Mouse (Mus musculus): ENCODE results near the gene Slc25a18. TPM values are rescaled to one million over a fixed set of nuclear protein-coding genes. Genes with fewer than 3 reads are reported as not detected.

Slc25a18 gene
- polyA plus RNA-seq (2015; fragmentation: Nextera tagmentation; extraction: Ambion mirVana) = 0.56 and 0.65 TPM in 2 replicates

DNA sequence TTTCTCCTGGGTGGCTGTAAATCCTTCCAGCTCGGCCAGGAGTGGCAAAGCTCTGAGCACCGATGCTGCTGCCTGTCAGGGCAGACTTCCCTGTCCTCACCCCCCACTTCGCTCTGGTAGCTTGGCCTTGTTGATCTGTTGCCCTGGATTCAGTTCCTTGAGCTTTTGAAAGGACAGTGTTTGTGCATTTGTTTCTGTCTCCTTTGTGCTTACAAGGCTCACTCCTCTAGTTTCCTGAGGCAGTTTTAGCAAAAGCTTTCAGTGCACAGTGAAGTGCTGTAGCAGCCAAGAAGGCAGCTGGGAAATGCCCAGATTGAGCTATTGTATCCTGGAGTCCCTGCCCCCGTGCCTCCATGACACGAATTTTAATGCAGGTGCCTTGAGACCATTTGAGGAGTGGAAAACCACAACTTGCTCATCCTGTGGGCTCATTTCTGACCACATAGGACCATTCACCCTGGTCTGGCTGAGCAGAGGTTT, at the start of gene Slc25a18:
Slc25a18 (plus strand) TSS at position 430 of the 480 bp plus-strand sequence.
- Histone ChIP-seq H3K4me2 (no peak within 1 kb of the TSS), H3K9me3 (no peaks in the 10 kb centered on the region), H3K27ac (no peak within 1 kb of the TSS), H3K27me3 (no peaks in the 10 kb centered on the region), H3K4me1 (0 out of 2 replicates have a peak, but pooled peaks cover 6% of the 10 kb centered on the region), H3K4me3 (no peak within 1 kb of the TSS), H3K36me3 (no peaks in the 10 kb centered on the region), H3K9ac (no peak within 1 kb of the TSS)
- no peak for ATAC-seq (ENCODE audit: insufficient number of reproducible peaks, low FRiP score, low TSS enrichment, low read depth)
- 78% methylated on average over 5 of the region's 5 CpGs for WGBS

- no peak overlapping the region for H3K27ac ChIP-seq
- H3K4me3 ChIP-seq = no peak overlapping the region
- no peak overlapping the region for H3K4me2 ChIP-seq
- no peaks in the 10 kb centered on the region for H3K9me3 ChIP-seq
- no peaks in the 10 kb centered on the region for H3K27me3 ChIP-seq
- ATAC-seq (ENCODE audit: insufficient number of reproducible peaks, low FRiP score, low TSS enrichment, low read depth) = no peak
- 34% methylated on average over 2 of the region's 2 CpGs for WGBS
- H3K9ac ChIP-seq = no peak overlapping the region
- H3K4me1 ChIP-seq = no peaks in the 10 kb centered on the region
- H3K36me3 ChIP-seq = no peaks in the 10 kb centered on the region
These were observed 47.4 kb upstream of the Slc25a18 start for GRCm38 (mm10) chr6:120725986-120726385.

DNA sequence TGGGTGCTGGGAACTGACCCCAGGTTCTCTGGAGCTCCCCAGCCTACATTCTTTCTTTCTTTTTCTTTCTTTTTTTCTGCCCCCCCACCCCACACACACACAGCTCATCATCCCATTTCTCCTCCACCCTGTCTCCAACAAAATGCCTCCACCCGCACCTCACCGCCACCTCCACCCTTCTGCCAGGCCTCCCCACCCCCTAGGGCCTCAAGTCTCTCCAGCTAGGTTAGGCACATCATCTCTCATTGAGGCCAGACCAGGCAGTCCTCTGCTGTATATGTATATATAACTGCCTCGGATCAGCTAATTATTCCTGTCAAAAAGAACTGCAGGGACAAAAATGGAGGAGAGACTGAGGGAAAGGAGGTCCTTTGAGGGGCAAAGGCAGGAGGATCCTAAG, 37.4 kb upstream of the Slc25a18 start:
- no peaks in the 10 kb centered on the region for H3K27me3 ChIP-seq
- no peak overlapping the region for H3K27ac ChIP-seq
- no peak overlapping the region for H3K4me3 ChIP-seq
- no peak for ATAC-seq (ENCODE audit: insufficient number of reproducible peaks, low FRiP score, low TSS enrichment, low read depth)
- no peak overlapping the region for H3K9ac ChIP-seq
- no peaks in the 10 kb centered on the region for H3K9me3 ChIP-seq
- no peak overlapping the region for H3K4me2 ChIP-seq
- H3K36me3 ChIP-seq = no peaks in the 10 kb centered on the region
- 72% methylated on average over 3 of the region's 3 CpGs for WGBS
- no peaks in the 10 kb centered on the region for H3K4me1 ChIP-seq

DNA sequence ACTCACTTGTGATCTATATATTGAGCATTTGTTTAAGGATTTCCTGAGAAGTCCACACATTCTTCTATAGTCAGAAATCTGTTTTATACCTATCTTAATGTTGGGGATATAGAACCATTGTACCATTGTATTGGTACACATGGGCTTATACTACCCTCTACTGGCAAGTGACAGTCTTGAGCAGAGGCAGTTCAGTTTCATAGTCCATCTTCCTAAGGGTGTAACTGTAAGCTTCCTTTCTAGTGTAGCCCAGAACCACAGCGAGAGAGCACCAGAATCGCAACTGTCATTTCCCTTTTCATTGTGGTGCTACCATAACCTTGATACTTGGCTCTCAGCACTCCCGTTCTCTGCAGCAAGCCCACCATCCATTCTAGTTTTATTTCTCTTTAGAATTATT, 36.8 kb upstream of the Slc25a18 start:
- Histone ChIP-seq H3K9ac (no peak overlapping the region), H3K4me3 (no peak overlapping the region), H3K9me3 (no peaks in the 10 kb centered on the region), H3K27ac (no peak overlapping the region), H3K36me3 (no peaks in the 10 kb centered on the region), H3K4me2 (no peak overlapping the region), H3K27me3 (no peaks in the 10 kb centered on the region), H3K4me1 (no peaks in the 10 kb centered on the region)
- no peak for ATAC-seq (ENCODE audit: insufficient number of reproducible peaks, low FRiP score, low TSS enrichment, low read depth)
- WGBS = 69% methylated on average over 3 of the region's 3 CpGs

DNA sequence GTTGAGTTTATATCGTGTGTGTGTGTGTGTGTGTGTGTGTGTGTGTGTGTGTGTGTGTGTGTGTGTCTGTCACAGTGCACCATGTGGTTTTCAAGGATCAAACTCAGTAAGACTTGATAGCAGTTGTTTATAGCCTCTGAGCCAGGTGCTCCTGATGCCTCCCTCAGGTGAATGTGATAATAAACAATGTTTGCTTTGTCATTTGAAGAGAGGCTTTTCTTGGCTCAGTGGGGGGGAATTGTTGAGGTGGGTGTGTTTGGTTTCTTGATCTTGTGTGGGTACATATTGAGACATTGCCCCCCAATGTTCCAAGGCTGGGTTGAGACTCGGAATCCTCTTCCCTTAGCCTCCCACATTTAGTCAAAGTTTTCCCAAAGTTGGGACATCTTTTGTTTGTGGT, 30.2 kb upstream of the Slc25a18 start:
- no peak overlapping the region for H3K9ac ChIP-seq
- no peaks in the 10 kb centered on the region for H3K4me1 ChIP-seq
- WGBS = 76% methylated on average over 2 of the region's 2 CpGs
- no peaks in the 10 kb centered on the region for H3K36me3 ChIP-seq
- no peak overlapping the region for H3K4me3 ChIP-seq
- H3K4me2 ChIP-seq = no peak overlapping the region
- no peak overlapping the region for H3K27ac ChIP-seq
- no peak for ATAC-seq (ENCODE audit: insufficient number of reproducible peaks, low FRiP score, low TSS enrichment, low read depth)
- no peaks in the 10 kb centered on the region for H3K27me3 ChIP-seq
- H3K9me3 ChIP-seq = no peaks in the 10 kb centered on the region

GRCm38 (mm10) chr6:120744266-120744665, 29.1 kb upstream of the Slc25a18 start:
- WGBS = 84% methylated on average over 7 of the region's 7 CpGs
- H3K27me3 ChIP-seq = no peaks in the 10 kb centered on the region
- H3K9ac ChIP-seq = no peak overlapping the region
- no peaks in the 10 kb centered on the region for H3K36me3 ChIP-seq
- H3K4me3 ChIP-seq = no peak overlapping the region
- no peak for ATAC-seq (ENCODE audit: insufficient number of reproducible peaks, low FRiP score, low TSS enrichment, low read depth)
- H3K27ac ChIP-seq = no peak overlapping the region
- H3K4me1 ChIP-seq = no peaks in the 10 kb centered on the region
- no peaks in the 10 kb centered on the region for H3K9me3 ChIP-seq
- no peak overlapping the region for H3K4me2 ChIP-seq

DNA sequence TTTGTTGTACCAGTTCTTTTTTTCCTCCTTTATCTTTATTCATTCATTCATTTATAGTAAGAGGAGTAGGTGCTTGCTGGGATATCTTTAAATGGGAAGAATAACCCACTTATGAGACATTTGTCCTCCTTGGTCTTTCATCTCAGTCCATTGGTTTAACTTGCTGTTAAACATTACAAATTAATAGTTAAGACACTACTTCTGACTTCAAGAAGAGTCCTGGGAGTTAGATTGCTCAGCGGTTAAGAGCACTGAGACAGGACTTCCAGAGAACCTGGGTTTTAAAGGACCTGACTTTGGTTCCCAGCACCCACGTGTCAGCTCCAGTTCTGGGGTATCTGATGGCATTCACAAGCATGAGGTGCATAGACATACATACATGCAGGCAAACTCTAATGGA, 27.0 kb upstream of the Slc25a18 start:
- H3K36me3 ChIP-seq = no peaks in the 10 kb centered on the region
- no peak for ATAC-seq (ENCODE audit: insufficient number of reproducible peaks, low FRiP score, low TSS enrichment, low read depth)

GRCm38 (mm10) chr6:120761151-120761550, 12.2 kb upstream of the Slc25a18 start:
- WGBS = 84% methylated on average over 2 of the region's 2 CpGs

More for the DNA sequence above, 27.0 kb upstream of the Slc25a18 start:
- 92% methylated on average over 2 of the region's 2 CpGs for WGBS
- H3K4me3 ChIP-seq = no peak overlapping the region
- no peaks in the 10 kb centered on the region for H3K27me3 ChIP-seq
- no peak overlapping the region for H3K27ac ChIP-seq
- no peaks in the 10 kb centered on the region for H3K9me3 ChIP-seq
- H3K9ac ChIP-seq = no peak overlapping the region
- no peaks in the 10 kb centered on the region for H3K4me1 ChIP-seq
- H3K4me2 ChIP-seq = no peak overlapping the region

DNA sequence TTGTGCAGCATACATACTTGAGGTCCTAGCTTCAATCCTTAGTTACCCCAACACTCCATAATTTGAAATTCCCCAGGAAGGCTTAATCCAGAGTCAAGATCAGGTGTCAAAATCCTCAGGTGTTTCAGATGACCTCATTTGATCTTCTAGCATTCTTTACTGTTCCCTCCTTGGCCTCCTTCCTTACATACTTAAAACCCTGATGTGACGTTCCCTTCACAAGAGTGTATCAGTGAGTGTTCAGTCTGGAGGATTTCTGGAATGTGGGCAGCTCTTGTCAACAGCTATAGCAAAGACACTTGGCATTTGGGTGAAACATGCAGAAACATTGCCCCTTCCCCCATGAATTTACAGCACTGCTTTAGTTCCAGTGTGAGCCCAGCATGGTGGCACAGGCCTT, 3.4 kb upstream of the Slc25a18 start:
- ATAC-seq (ENCODE audit: insufficient number of reproducible peaks, low FRiP score, low TSS enrichment, low read depth) = no peak
- Histone ChIP-seq H3K4me2 (no peak overlapping the region), H3K9ac (no peak overlapping the region), H3K9me3 (no peaks in the 10 kb centered on the region), H3K4me1 (no peaks in the 10 kb centered on the region), H3K27ac (no peak overlapping the region), H3K4me3 (no peak overlapping the region), H3K27me3 (no peaks in the 10 kb centered on the region), H3K36me3 (peaks cover 5% of the 10 kb centered on the region; the same call in 1 of the 2 replicates)
- WGBS = 83% methylated on average over 1 of the region's 1 CpGs

More at GRCm38 (mm10) chr6:120761151-120761550, 12.2 kb upstream of the Slc25a18 start:
- Histone ChIP-seq H3K4me1 (no peaks in the 10 kb centered on the region), H3K36me3 (peaks cover 24% of the 10 kb centered on the region), H3K9me3 (no peaks in the 10 kb centered on the region), H3K27me3 (no peaks in the 10 kb centered on the region), H3K4me2 (no peak overlapping the region), H3K9ac (no peak overlapping the region), H3K4me3 (no peak overlapping the region), H3K27ac (no peak overlapping the region)
- no peak for ATAC-seq (ENCODE audit: insufficient number of reproducible peaks, low FRiP score, low TSS enrichment, low read depth)

- 76% methylated on average over 1 of the region's 1 CpGs for WGBS
- ATAC-seq (ENCODE audit: insufficient number of reproducible peaks, low FRiP score, low TSS enrichment, low read depth) = no peak
- no peaks in the 10 kb centered on the region for H3K27me3 ChIP-seq
- no peak overlapping the region for H3K4me3 ChIP-seq
- H3K27ac ChIP-seq = no peak overlapping the region
- peaks cover 2% of the 10 kb centered on the region; the same call in 1 of the 2 replicates for H3K36me3 ChIP-seq
- no peaks in the 10 kb centered on the region for H3K4me1 ChIP-seq
- no peak overlapping the region for H3K9ac ChIP-seq
- no peak overlapping the region for H3K4me2 ChIP-seq
- no peaks in the 10 kb centered on the region for H3K9me3 ChIP-seq
These were observed 2.0 kb upstream of the Slc25a18 start for GRCm38 (mm10) chr6:120771366-120771765.

DNA sequence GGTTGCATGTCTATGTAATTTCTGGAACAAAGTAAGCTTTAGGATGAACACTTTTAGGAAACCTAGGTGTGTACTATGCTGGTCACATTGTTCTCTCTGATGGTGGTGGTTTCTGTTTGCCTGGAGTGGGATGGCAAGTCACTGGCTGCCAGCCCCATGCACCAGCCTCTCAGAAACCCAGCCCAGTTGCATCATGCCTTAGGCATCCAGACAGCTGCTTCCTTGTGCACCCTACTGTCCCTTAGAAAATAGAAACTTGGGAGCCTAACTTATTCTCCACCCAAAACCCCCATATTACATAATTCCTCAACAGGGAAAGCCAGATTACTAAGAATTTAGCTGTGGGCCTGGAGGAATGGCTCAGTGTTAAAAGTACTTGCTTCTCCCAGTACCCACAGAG, 1.4 kb upstream of the Slc25a18 start:
- H3K36me3 ChIP-seq = no peaks in the 10 kb centered on the region
- H3K9me3 ChIP-seq = no peaks in the 10 kb centered on the region
- no peak overlapping the region for H3K4me3 ChIP-seq
- H3K27ac ChIP-seq = no peak overlapping the region
- H3K4me1 ChIP-seq = no peaks in the 10 kb centered on the region
- H3K9ac ChIP-seq = no peak overlapping the region
- ATAC-seq (ENCODE audit: insufficient number of reproducible peaks, low FRiP score, low TSS enrichment, low read depth) = no peak
- H3K4me2 ChIP-seq = no peak overlapping the region
- no peaks in the 10 kb centered on the region for H3K27me3 ChIP-seq

- Histone ChIP-seq H3K4me3 (no peak overlapping the region), H3K4me1 (0 out of 2 replicates have a peak, but pooled peaks cover 7% of the 10 kb centered on the region), H3K9me3 (no peaks in the 10 kb centered on the region), H3K27ac (no peak overlapping the region), H3K9ac (no peak overlapping the region), H3K4me2 (no peak overlapping the region), H3K36me3 (no peaks in the 10 kb centered on the region), H3K27me3 (no peaks in the 10 kb centered on the region)
- ATAC-seq (ENCODE audit: insufficient number of reproducible peaks, low FRiP score, low TSS enrichment, low read depth) = no peak
- 77% methylated on average over 6 of the region's 6 CpGs for WGBS
These were observed 385 bp downstream of the Slc25a18 start for GRCm38 (mm10) chr6:120773763-120774162.

- no peaks in the 10 kb centered on the region for H3K36me3 ChIP-seq
- 85% methylated on average over 3 of the region's 3 CpGs for WGBS
- no peak overlapping the region for H3K4me2 ChIP-seq
- no peak for ATAC-seq (ENCODE audit: insufficient number of reproducible peaks, low FRiP score, low TSS enrichment, low read depth)
- 0 out of 2 replicates have a peak, but pooled peaks cover 7% of the 10 kb centered on the region for H3K4me1 ChIP-seq
- no peak overlapping the region for H3K4me3 ChIP-seq
- H3K27ac ChIP-seq = no peak overlapping the region
- no peaks in the 10 kb centered on the region for H3K9me3 ChIP-seq
- H3K27me3 ChIP-seq = no peaks in the 10 kb centered on the region
- H3K9ac ChIP-seq = no peak overlapping the region
These were observed 2.9 kb downstream of the Slc25a18 start for GRCm38 (mm10) chr6:120776286-120776685.

Measured in limb, embryonic 15.5 days (tissue).